Mouse (Mus musculus) cerebellum, adult 18-20 months (tissue): ENCODE measurements around the gene Ncapd3.

Experiments used
- DNase-seq, 2 experiments: peaks; one replicate each; pipeline ENCODE4 v3.0.0; 2021

Gene Ncapd3

GRCm38 (mm10) chr9:27049492-27049891, 19.5 kb downstream of the Ncapd3 start:
- no peak for DNase-seq

- DNase-seq = no peak
Observed at GRCm38 (mm10) chr9:27058341-27058740, 28.4 kb downstream of the Ncapd3 start.

GRCm38 (mm10) chr9:27070895-27071294, 40.9 kb downstream of the Ncapd3 start:
- no peak for DNase-seq

DNA sequence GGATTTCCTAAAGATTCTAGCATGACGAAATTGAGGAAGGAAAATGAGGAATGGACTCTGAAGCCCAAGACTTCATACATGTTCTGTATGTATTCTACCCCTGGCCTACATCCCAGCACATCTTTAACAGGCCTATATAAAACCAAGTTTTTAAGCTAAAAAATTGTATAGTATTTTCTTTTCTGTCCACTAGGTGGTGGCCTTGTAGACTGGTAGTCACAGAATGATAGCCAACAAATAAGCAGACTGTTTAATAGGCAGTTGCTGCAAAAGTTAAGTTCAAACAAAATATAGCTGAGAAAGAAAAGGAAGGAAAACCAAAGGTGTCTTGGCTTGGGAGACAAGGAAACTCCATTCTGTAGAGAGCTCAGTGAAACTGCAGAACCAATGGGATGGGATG, 44.7 kb downstream of the Ncapd3 start:
- DNase-seq = no peak

- no peak for DNase-seq
Observed at GRCm38 (mm10) chr9:27075812-27076211, 45.8 kb downstream of the Ncapd3 start.

DNA sequence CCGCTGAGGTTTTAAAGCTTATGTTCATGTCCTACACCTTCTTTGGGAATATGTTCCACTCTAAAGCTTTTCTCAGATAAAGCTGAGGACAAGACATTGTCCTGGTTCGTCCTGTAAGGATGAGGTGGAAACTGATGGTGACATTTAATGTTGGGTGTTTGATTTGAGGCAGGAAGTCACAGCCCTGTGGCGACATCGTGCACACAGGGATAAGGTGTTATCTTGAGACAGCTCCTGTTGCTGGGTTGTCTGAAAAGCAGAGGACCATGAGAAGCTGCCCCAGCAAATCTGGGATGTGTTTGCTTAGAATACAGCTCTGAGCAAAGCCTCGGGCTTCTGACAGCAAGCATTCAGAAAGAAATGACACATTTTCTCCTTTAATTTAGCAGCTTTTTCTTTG, 56.3 kb downstream of the Ncapd3 start:
- no peak for DNase-seq

DNA sequence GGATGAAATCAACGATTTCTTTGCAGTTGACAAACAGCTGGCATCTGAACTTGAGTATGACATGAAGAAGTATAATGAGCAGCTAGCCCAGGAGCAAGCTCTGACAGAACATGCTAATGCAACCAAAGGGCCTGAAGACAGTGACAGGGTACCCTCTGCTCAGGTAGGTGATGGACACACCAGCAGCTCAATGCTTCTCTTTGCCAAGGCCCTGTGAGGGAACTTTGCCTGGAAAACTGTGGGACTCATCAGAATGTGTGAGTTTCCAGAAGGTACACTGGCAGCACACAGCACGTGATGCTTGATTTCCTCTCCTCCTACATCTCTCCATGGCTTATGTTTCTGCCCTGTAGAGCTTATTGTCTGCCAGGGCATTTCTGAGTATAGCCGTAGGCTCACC, 57.4 kb downstream of the Ncapd3 start:
- DNase-seq = no peak

DNA sequence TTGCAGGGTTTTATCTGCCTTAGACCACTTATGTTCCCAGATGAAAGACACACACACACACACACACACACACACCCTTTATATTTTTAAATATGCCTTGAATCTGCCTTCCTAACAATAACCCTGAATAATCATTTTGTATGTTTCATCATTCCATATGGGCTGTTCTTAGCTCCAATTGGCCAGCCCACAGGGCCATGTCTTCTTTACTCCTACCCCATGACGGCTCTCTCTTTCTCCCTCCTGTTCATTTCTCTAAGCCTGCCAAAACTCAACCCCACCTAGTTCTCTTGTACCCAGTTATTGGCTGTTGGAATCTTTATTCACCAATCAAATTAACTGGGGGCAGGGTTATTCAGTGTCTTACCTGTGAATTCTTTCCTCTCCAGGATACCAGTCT, 60.2 kb downstream of the Ncapd3 start:
- no peak for DNase-seq

- DNase-seq = peak; percentile 20 to 33
Observed at GRCm38 (mm10) chr9:27090801-27091775, 61.1 kb downstream of the Ncapd3 start.

DNA sequence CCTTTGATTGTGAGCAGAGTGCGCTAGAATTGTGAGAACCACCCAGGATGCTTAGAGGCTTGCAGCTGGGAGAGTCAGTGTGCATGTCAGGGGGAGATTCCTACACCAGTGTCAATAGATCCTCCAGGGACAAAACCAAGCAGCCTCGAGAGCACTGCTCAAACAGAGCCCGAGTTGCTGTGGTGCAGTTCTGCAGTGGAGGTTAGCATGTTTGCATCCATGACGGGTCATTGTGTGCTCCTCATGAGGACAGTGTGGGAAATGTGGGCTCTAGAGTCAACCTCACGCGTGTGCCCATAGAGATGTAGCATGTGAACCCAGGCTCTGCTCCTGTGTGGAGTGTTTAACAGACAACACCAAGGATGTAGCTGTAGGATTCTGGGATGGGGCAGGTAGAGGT, 62.9 kb downstream of the Ncapd3 start:
- DNase-seq = no peak

DNA sequence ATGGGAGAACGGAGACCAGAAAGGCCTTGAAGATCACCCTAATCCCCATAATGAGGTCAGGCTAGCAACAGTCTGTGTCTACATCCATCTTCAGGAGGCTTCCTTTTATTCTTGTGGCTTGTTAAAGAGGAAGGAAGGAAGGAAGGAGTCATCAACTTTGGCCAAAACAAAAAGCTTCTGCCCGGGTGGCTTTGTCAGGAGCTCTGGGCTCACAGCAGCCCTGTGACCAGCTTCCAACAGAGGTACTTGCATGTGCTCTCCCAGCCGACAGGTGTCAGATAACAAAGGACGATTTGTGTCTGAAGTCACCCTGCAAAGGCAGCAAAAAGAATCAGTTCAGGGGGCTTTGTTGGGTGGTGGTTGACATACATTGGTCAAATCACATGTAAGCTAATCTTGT, 68.1 kb downstream of the Ncapd3 start:
- DNase-seq = no peak

- no peak for DNase-seq
Observed at GRCm38 (mm10) chr9:27098557-27098956, 68.6 kb downstream of the Ncapd3 start.

GRCm38 (mm10) chr9:27099474-27099873, 69.5 kb downstream of the Ncapd3 start:
- no peak for DNase-seq

DNA sequence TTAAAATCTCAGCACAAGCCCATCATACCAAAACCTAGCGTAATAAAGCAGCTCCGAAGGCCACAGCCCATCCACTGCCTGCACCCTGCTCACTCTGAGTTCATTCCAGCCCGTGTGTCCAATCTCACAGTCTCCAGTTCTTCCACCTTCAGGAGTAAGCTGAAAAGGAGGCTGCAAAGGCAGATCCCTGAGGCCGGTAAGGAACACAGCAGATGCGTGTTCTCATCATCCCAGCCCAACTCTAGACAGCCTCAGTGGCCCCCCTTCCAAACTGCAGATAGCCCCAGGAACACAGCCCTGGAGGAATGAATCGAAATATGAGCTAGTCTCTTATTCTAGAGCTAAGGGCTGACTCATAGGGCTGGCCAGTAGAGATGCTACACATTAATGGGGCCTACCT, 71.5 kb downstream of the Ncapd3 start:
- no peak for DNase-seq

DNA sequence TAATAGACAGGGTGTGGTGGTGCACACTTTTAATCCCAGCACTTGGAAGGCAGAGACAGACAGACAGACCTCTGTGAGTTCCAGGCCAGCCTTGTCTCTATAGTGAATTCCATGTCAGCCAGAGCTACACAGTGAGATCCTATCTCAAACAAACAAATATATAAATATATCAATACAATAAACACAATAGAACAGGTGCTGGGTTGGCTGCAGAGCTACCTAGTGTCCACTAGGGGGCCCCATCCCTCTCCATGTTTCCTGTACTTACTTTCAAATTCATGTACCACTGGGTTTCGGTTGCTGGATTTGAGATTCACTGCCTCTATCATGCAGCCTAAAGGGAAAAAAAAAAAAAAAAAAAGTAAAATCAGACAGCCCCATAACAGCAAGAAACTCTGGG, 76.1 kb downstream of the Ncapd3 start:
- DNase-seq = peak; percentile 53 to 70

DNA sequence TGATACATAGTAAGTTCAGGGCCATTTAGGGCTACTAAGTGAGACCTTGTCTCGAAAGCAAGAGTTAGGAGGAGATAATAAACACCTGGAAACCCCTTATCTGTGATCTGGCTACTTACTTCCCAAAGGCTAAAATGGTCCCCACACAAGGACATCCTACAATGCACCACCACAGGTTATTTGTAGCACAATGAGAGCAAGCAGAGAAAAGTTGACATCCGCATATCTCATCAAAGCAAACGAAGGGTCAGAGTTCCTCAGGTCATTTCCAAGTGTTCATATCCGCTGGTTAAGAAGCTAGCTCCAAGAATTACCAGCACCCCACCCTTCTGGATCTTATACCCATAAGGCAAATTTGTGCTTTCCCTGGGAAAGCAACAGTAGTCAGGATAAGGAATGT, 78.5 kb downstream of the Ncapd3 start:
- no peak for DNase-seq

- DNase-seq = no peak
Observed at GRCm38 (mm10) chr9:27109533-27110514, 79.8 kb downstream of the Ncapd3 start.

GRCm38 (mm10) chr9:27110681-27111080, 80.7 kb downstream of the Ncapd3 start:
- DNase-seq = no peak

DNA sequence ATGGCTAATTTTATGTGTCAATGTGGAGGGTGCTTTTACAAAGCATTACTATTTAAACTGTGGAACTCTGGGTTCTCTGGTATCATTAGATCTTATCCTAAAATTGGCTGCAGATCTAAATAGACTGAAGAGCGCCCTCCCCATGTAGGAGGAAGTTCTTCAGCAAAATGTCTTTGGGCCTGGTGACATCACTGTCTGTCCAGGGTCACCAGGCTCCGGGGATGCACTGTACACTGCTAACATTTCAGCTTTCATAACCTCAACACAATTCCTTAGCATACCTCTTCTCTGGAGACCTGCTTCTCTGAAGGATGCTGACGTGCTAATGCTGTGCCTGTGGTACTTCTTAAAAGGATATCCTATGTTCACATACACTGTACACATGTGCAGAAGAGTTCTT, 81.8 kb downstream of the Ncapd3 start:
- no peak for DNase-seq

DNA sequence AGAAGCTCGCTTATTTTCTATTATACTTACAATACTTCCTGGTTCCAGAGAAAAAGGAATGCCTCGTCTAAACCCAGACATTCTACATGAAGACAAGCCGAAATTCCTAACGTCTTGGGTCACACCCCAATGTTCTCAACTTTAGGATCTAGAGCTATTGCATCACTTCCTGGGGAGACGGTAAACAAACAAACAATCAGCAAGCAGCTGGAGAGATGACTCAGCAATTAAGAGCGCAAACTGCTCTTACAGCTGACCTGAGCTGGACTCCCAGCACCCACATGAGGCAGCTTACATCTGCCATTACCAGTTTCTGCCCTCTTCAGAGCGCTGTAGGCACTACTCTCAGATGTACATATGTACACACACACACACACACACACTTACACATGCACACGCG, 91.3 kb downstream of the Ncapd3 start:
- DNase-seq = no peak

DNA sequence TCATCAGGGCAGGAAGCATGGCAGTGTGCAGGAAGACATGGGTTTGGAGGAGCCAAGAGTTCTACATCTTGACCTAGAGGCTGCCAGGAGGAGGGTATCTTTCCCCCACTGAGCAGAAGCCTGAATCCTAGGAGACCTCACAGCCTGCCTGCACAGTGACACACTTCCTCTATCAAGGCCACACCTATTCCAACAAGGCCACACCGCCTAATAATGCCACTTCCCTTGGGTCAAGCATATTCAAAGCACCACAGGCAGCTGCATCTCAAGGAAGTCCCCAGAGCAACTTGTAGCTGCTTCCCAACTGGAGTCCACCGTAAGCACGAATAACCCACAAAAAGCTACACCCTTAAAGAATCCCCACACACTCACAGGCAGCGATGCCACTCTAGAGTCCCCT, 92.1 kb downstream of the Ncapd3 start:
- DNase-seq = no peak

GRCm38 (mm10) chr9:27122963-27123362, 93.0 kb downstream of the Ncapd3 start:
- DNase-seq = no peak

GRCm38 (mm10) chr9:27123947-27124346, 94.0 kb downstream of the Ncapd3 start:
- no peak for DNase-seq

DNA sequence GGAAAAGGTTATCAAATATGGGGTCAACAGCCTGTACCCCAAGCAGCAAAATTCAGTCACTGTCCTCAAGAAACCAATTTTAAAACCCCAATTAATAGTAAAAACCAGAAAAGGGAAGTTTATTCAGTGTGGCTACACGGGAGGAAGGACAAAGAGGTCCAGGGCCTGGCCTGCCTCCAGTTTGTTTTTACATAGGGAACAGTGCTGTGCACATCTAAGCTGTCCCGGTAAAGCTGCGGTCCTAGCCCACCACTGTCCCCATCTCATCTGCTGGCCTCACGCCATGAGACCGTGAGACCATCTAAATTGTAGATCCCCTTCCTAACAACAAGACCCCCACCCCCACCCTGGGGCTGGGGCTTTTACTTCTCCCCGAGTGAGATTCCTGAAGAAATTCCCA, 95.5 kb downstream of the Ncapd3 start:
- no peak for DNase-seq
